Mouse (Mus musculus): ENCODE results near the gene Clec4g. TPM values are rescaled to one million over a fixed set of nuclear protein-coding genes. Genes with fewer than 3 reads are reported as not detected.

The Clec4g gene
- polyA plus RNA-seq, 1 experiment, result 11.6 TPM

DNA sequence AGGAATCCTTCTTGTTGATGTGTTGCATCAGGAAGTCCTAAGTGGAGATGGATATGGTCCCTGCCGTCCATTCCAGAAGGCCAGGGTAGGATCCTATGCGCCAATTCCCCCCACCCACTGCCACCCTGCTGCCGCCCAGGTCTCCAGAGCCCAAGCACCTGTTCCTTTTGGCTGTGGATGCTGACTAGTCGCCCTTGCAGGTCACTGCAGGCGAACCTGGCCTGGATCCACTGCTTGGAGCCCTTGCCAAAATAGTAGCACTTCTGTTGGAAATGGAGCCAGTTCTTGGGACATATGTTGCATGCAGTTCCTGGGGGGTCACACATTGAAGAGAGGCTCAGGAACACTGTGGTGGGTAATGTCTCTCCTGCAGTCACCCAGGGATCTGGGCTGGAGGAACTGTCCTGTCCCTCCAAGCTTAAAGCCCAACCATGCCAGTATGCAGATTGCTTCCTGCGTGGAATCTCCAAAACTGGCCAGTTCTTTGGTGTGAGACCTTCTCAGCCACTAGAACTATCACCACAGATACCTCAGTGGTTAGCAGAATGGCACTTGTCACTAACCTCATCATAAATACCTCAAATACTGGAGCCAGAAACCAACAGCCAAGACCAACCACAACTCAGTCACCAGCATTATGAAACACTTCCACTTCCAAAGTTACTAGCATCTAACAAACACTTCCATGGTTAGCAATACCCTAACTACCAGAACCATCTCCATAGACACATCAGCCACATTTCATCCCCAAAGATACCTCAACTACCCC lies 36.9 kb downstream of the Clec4g start:
- Histone ChIP-seq H3K4me1 (peaks cover 77% of the 10 kb centered on the region), H3K27me3 (replicated peaks) (no peaks in the 10 kb centered on the region), H3K4me3 (replicated peaks) (no peak overlapping the region), H3K36me3 (replicated peaks; ENCODE audit: low read length) (peaks cover 49% of the 10 kb centered on the region), H3K9me3 (no peaks in the 10 kb centered on the region)
- TF ChIP-seq GATA1 (IDR thresholded peaks at IDR 0.05; ENCODE audit: borderline replicate concordance, low read length) (no peak), FLI1 (IDR thresholded peaks at IDR 0.05; ENCODE audit: low read length) (no peak)

DNA sequence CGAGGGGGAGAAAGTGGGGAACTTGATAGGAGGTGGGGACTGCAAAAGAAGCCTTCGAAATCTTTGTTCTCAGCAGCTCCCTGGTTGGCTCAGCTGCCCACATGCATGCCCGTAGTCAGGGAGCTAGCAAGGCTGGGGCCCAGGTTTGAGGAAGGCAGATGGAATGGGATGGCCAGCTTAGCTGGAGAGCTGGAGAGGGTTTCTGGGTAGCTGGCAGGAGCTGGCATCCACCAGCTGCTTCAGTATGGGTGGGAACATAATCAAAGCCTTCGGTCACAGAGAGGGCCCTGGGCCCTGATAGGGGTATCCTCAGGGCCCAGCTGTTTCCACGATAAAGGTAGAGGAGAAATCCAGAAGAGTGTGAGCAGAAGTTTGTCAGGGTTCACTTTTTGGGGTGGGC lies 38.0 kb downstream of the Clec4g start:
- peaks cover 54% of the 10 kb centered on the region for H3K36me3 ChIP-seq (replicated peaks; ENCODE audit: low read length)
- no peaks in the 10 kb centered on the region for H3K27me3 ChIP-seq (replicated peaks)
- peaks cover 77% of the 10 kb centered on the region for H3K4me1 ChIP-seq
- no peaks in the 10 kb centered on the region for H3K9me3 ChIP-seq
- H3K4me3 ChIP-seq (replicated peaks), result no peak overlapping the region
- TF ChIP-seq FLI1 (IDR thresholded peaks at IDR 0.05; ENCODE audit: low read length), result no peak
- TF ChIP-seq GATA1 (IDR thresholded peaks at IDR 0.05; ENCODE audit: borderline replicate concordance, low read length), result no peak

DNA sequence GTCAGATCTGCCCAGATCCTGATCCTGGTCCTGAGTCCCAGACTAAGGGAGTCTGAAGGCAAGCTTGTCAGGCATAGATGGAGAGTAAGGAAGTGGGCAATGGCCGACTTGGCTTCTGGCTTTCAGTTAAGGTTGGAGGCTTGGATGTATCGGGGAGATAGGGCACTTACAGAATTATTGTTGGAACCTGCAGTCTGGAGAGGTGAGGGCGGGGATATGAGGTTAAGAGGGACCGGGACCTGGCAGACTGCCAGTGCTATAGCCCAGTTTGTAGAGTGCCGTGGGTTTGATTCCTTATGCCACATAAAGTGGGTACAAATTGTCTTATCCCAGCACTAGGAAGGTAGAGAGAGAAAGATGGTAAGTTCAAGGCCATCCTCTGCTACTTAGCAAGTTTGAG lies 40.8 kb downstream of the Clec4g start:
- peaks cover 78% of the 10 kb centered on the region for H3K4me1 ChIP-seq
- no peak overlapping the region for H3K4me3 ChIP-seq (replicated peaks)
- TF ChIP-seq FLI1 (IDR thresholded peaks at IDR 0.05; ENCODE audit: low read length), result no peak
- no peak for TF ChIP-seq GATA1 (IDR thresholded peaks at IDR 0.05; ENCODE audit: borderline replicate concordance, low read length)
- H3K27me3 ChIP-seq (replicated peaks), result no peaks in the 10 kb centered on the region
- peaks cover 54% of the 10 kb centered on the region for H3K36me3 ChIP-seq (replicated peaks; ENCODE audit: low read length)
- H3K9me3 ChIP-seq, result no peaks in the 10 kb centered on the region

DNA sequence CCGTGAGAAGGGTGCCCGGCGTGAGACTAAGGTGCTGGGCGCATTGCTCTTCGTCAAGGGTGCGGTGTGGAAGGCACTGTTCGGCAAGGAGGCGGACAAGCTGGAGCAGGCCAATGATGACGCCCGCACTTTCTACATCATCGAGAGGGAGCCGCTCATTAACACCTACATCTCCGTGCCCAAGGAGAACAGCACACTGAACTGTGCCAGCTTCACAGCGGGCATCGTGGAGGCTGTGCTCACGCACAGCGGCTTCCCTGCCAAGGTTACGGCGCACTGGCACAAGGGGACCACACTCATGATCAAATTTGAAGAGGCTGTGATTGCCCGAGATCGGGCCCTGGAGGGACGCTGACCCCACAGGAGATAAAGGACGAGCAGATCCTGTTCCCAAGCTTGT lies 41.2 kb downstream of the Clec4g start:
- TF ChIP-seq FLI1 (IDR thresholded peaks at IDR 0.05; ENCODE audit: low read length) (no peak), GATA1 (IDR thresholded peaks at IDR 0.05; ENCODE audit: borderline replicate concordance, low read length) (no peak)
- Histone ChIP-seq H3K27me3 (replicated peaks) (no peaks in the 10 kb centered on the region), H3K9me3 (no peaks in the 10 kb centered on the region), H3K36me3 (replicated peaks; ENCODE audit: low read length) (peaks cover 54% of the 10 kb centered on the region), H3K4me1 (peaks cover 81% of the 10 kb centered on the region), H3K4me3 (replicated peaks) (peak overlapping the region; percentile 46)

DNA sequence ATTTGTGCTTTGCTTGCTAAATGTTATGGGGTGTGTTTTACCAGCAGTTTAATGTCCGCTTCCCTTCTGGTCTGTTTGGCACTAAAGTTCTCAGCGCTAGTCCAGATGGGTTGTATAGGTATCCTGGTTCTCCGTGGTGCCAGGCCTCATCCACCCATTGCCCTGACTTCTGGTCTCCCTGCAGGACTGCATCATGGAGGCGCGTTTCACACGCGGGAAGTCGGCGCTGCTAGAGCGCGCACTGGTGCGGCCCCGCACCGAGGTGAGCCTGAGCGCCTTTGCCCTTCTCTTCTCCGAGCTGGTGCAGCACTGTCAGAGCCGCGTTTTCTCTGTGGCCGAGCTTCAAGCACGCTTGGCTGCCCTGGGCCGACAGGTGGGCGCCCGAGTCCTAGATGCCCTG lies 41.6 kb downstream of the Clec4g start:
- H3K36me3 ChIP-seq (replicated peaks; ENCODE audit: low read length), result peaks cover 54% of the 10 kb centered on the region
- peaks cover 82% of the 10 kb centered on the region for H3K4me1 ChIP-seq
- no peaks in the 10 kb centered on the region for H3K9me3 ChIP-seq
- H3K4me3 ChIP-seq (replicated peaks), result no peak overlapping the region
- no peaks in the 10 kb centered on the region for H3K27me3 ChIP-seq (replicated peaks)
- no peak for TF ChIP-seq FLI1 (IDR thresholded peaks at IDR 0.05; ENCODE audit: low read length)
- no peak for TF ChIP-seq GATA1 (IDR thresholded peaks at IDR 0.05; ENCODE audit: borderline replicate concordance, low read length)

DNA sequence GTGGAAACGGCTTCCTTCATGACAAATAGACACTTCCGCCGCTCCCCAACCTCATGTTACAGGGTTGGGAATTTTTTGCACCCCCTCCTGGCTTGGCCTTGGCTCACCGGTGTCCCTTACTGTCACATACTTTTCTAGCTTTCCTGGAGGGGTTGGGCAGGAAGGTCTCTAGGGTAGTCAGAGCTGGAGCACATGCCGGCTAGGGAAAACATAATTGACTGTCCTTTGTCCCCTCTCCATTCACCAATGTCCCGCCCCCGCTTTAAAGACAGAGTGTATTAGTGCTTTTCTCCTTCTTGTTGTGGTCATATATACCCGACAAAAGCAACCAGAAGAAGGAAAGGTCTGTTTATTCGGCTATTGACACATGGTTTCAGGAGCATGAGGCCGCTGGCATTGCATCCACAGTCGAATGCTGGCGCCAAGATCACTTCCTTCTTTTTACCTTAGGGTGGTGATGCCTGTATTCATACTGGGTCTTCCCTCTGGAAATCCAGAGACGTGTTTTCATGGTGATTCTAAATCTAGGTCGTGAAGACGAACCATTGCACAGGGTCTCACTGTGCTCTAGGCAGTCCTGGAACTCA lies 43.4 kb downstream of the Clec4g start:
- no peaks in the 10 kb centered on the region for H3K9me3 ChIP-seq
- H3K4me1 ChIP-seq, result peaks cover 76% of the 10 kb centered on the region
- H3K4me3 ChIP-seq (replicated peaks), result peak overlapping the region; percentile 97
- TF ChIP-seq FLI1 (IDR thresholded peaks at IDR 0.05; ENCODE audit: low read length), result no peak
- no peak for TF ChIP-seq GATA1 (IDR thresholded peaks at IDR 0.05; ENCODE audit: borderline replicate concordance, low read length)
- H3K27me3 ChIP-seq (replicated peaks), result no peaks in the 10 kb centered on the region
- peaks cover 39% of the 10 kb centered on the region for H3K36me3 ChIP-seq (replicated peaks; ENCODE audit: low read length)

DNA sequence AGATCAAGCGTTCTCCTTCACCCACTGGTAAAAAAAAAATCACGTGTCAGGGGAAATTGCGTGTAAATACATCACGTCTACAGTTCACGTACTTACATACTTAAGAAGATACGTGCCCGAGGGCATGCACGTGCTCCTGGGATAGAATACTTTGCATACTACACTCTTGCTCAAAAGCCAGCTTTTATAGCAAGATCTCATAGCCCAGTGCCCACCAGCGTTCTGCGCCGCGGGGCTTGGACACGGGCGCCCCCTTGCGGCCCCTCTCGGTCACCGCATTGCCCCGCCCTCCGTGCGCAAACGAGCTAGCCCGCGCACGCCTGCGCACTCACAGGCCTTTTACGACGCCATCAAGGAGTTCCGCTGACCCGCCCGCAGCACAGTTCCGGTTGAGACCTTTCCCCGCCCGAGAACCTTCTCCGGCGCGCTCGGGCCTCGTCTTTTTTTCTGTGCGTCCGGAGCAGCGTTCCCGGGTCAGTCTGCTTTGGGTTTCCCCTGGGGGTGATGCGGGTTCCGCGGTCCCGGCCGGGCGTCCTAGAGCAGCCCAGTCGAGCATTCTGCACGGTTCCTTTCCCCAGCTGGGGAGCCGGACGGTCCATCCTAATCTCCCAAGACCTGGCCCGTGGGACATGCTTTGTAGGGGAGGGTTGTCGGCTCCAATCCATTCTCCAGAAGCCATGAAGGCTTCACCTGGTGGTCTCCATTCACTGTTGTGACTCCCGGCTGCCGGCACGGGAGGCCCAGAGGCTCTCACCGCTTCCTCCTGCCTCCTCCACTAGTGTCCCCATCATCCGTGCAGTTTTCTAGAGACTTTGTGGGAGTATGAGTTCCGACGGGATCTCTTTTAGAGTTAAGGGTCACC lies 44.1 kb downstream of the Clec4g start, which contains the start of gene Trappc5:
Trappc5 (plus strand) TSS at position 169 of the 862 bp plus-strand sequence.
- Histone ChIP-seq H3K27me3 (replicated peaks) (no peaks in the 10 kb centered on the region), H3K9me3 (no peaks in the 10 kb centered on the region)
- TF ChIP-seq GATA1 (IDR thresholded peaks at IDR 0.05; ENCODE audit: borderline replicate concordance, low read length), result no peak
- 0 out of 2 replicates have a peak, but pooled peaks have one; percentile 8 for TF ChIP-seq FLI1 (IDR thresholded peaks at IDR 0.05; ENCODE audit: low read length)

DNA sequence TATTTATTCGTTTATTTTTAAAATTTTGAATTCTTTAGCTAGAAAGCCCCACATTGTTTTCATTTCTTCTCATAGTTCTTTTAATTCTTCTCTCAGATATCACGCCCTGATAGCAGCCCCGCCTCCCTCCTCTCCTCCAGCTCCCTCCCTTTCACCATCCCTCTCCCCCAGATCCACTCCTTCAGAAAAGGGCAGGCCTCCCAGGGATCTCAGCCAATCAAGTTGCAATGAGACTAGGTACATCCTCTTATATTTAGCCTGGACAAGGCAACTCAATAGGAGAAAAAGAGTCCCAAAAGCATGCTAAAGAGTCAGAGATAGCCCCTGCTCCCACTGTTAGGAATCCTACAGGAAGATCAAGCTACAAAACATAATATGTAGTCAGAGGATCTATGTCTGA lies 45.8 kb downstream of the Clec4g start:
- Histone ChIP-seq H3K4me1 (peaks cover 80% of the 10 kb centered on the region), H3K4me3 (replicated peaks) (no peak overlapping the region), H3K36me3 (replicated peaks; ENCODE audit: low read length) (peaks cover 15% of the 10 kb centered on the region), H3K27me3 (replicated peaks) (no peaks in the 10 kb centered on the region), H3K9me3 (no peaks in the 10 kb centered on the region)
- TF ChIP-seq GATA1 (IDR thresholded peaks at IDR 0.05; ENCODE audit: borderline replicate concordance, low read length), result no peak
- no peak for TF ChIP-seq FLI1 (IDR thresholded peaks at IDR 0.05; ENCODE audit: low read length)

More for the DNA sequence above, 44.1 kb downstream of the Clec4g start, which contains the start of gene Trappc5:
- Histone ChIP-seq H3K4me3 (replicated peaks) (peak within 1 kb of the TSS; percentile 97), H3K4me1 (peaks cover 80% of the 10 kb centered on the region), H3K36me3 (replicated peaks; ENCODE audit: low read length) (peaks cover 32% of the 10 kb centered on the region)

DNA sequence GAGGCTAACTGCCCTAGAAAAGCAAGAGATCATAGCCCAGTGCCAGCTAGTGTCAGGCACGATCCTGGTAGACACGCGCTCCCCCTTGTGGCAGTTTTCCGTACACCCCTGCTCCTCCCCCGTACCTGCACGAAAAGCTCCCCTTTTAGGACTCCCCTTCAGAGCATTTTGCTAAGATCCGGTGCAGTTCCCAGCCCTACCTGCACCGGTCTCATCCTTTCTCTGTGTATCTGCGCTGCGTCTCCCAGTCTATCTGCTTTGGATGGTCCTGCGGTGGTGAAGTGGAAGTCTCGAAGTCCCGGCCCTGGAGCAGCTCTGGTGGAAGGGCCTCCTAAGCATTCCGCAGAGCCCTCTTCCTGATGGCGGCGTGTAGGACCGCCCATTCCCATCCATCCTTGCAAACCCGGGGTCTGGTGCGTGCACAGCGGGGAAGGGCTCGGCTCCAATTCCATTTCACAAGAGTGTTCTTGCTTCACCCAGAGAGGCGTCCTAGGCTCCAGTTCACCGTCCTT lies 48.4 kb downstream of the Clec4g start, which contains the start of gene Fcor:
Fcor (minus strand) TSS at position 383 of the 512 bp plus-strand sequence.
- H3K9me3 ChIP-seq, result no peaks in the 10 kb centered on the region
- no peak for TF ChIP-seq GATA1 (IDR thresholded peaks at IDR 0.05; ENCODE audit: borderline replicate concordance, low read length)
- no peak for TF ChIP-seq FLI1 (IDR thresholded peaks at IDR 0.05; ENCODE audit: low read length)

More for the DNA sequence above, 48.4 kb downstream of the Clec4g start, which contains the start of gene Fcor:
- H3K4me1 ChIP-seq, result peaks cover 53% of the 10 kb centered on the region
- peak within 1 kb of the TSS; percentile 94 for H3K4me3 ChIP-seq (replicated peaks)
- H3K27me3 ChIP-seq (replicated peaks), result peaks cover 2% of the 10 kb centered on the region
- H3K36me3 ChIP-seq (replicated peaks; ENCODE audit: low read length), result no peaks in the 10 kb centered on the region

Measured in megakaryocyte, embryonic 14.5 days (primary cell).